Mouse (Mus musculus): ENCODE data around the gene Gm12166. TPM values are rescaled to one million over a fixed set of nuclear protein-coding genes. Genes with fewer than 3 reads are reported as not detected.
A peak's percentile ranks its signal among the peaks of the same experiment; 100 is the strongest.

Gm12166 gene
- total RNA-seq, 2 experiments from 2014 or later: 1.1 to 1.3 TPM

DNA sequence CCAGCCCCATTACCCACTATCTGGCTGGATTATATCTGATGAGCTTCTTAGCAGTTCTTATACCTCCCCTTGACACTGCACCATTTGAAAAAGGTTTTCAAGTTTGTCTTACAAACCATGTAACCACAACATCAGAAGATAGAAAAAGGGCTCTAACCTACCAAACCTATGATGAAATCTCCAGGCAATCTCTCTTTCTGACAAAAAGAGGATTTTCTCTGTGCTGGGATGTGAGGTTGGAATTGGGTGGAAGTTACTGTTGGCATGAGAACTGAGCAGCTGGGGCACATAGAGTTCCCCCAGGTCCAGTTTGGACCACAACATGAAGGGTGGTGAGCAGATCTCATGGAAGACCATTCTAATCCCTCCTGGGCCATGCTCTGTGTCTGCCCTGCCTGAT lies 30.3 kb downstream of the Gm12166 start:
- no peak for DNase-seq (ENCODE audit: low spot score in 2 of 2)

DNA sequence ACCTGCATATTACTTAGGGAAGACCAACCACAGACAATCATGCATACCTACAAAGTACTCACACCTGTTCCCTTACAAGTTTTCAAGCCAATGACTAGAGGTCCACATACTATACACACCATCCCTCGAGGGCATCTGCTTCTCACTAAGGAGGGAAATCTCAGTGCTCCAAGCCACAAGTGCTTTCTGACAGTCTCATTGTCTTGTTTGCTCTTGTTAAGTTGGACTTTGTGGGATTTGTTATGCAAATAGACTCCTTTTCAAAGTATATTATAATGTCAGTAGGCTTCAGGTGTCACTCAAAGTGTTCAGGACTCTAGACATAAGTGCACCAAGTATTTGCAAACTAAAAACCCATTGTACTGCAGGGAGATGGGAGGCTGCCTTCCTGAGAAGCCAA lies 31.9 kb downstream of the Gm12166 start:
- no peak for DNase-seq (ENCODE audit: low spot score in 2 of 2)

DNA sequence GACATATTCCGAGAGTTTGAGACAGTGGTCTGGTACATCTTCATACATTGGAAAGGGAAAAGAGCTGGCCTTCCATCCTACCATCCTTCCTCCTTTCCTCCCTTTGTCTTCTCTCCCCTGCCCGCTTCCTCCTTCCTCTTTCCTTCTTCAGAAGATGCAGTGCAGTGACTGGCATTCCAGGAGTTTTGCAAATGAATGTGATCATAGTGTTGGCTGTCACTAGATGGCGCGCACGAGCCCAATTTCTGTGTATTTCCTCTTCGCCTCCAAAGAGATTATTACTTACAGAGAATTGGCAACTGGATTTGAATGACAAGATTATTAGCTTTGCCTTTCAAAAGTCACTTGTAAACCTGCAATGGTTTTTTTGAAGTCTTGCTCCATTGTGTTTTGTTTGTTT lies 36.1 kb downstream of the Gm12166 start:
- DNase-seq (ENCODE audit: low spot score in 2 of 2): peak; percentile 46 to 74

Small RNA genes within 50 kb of the gene (microRNA-seq; reads per million reads assigned to microRNA genes)
- gene Mir8100: not detected

Other genes with a start within 250 kb of the Gm12166 start
- gene Clint1, start 200.3 kb downstream of the Gm12166 start, total RNA-seq (2021): 10 to 100 TPM; 64.9 to 69.6 TPM
- 1 to 10 TPM; 4.9 to 5.6 TPM for gene Lsm11, start 107.4 kb downstream of the Gm12166 start, total RNA-seq (2021)
- gene Thg1l, start 96.8 kb downstream of the Gm12166 start, total RNA-seq (2021): 1 to 10 TPM; 7.5 to 9.4 TPM
- gene Sox30, start 72.0 kb downstream of the Gm12166 start, total RNA-seq (2021): under 1 TPM; 0.29 to 0.32 TPM
- 10 to 100 TPM; 48.3 to 56.3 TPM for gene Adam19, start 3.7 kb upstream of the Gm12166 start, total RNA-seq (2021)
- gene Nipal4, start 114.2 kb upstream of the Gm12166 start, total RNA-seq (2021): under 1 TPM; 0.13 to 0.32 TPM
- gene Fndc9, start 183.2 kb upstream of the Gm12166 start, total RNA-seq (2021): not detected